Mouse (Mus musculus): ENCODE measurements around the gene Was. TPM values are rescaled to one million over a fixed set of nuclear protein-coding genes. Genes with fewer than 3 reads are reported as not detected.
"Not testable (repeated sequence)": the region's sequence is repeated elsewhere in the genome, so short reads cannot be mapped to it uniquely, and the experiment has no call there.

Gene Was
- polyA plus RNA-seq, 1 experiment from 2014 or later, result 0.32 TPM

DNA sequence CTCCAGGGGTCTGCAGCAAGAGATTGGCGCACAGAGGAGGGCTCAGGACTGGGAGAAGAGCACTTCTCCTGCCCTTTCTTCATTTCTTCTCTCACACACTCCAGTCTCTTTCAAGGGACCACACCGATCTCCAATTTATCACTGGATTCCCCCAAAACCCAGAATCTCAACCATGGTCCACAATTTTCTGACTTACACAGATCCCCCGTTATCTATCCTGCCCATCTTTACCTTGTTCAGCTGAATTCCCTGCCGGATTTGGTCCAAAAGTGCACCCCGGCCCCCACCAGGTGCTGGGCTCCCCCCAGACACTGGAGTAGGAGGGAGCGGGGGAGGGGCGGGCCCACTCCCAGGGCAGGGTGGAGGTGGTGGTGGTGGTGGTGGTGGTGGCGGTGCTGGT is 4.7 kb downstream of the Was start:
- H3K4me1 ChIP-seq (replicated peaks; ENCODE audit: control insufficient read depth, insufficient read depth, low read length), result no peaks in the 10 kb centered on the region
- H3K36me3 ChIP-seq (replicated peaks; ENCODE audit: control insufficient read depth, insufficient read depth), result no peaks in the 10 kb centered on the region
- no peak overlapping the region for H3K27ac ChIP-seq
- H3K9ac ChIP-seq, result no peak overlapping the region
- DNase-seq (ENCODE audit: low spot score) (no peak), ATAC-seq (ENCODE audit: low FRiP score) (no peak)
- no peaks in the 10 kb centered on the region for H3K27me3 ChIP-seq (ENCODE audit: control insufficient read depth, insufficient read depth, low read length)
- no peak overlapping the region for H3K4me3 ChIP-seq (replicated peaks; ENCODE audit: low read length)
- H3K4me2 ChIP-seq (replicated peaks), result no peak overlapping the region
- H3K9me3 ChIP-seq (ENCODE audit: control insufficient read depth, low read length), result no peaks in the 10 kb centered on the region
- WGBS, result 83% methylated on average over 8 of the region's 8 CpGs

DNA sequence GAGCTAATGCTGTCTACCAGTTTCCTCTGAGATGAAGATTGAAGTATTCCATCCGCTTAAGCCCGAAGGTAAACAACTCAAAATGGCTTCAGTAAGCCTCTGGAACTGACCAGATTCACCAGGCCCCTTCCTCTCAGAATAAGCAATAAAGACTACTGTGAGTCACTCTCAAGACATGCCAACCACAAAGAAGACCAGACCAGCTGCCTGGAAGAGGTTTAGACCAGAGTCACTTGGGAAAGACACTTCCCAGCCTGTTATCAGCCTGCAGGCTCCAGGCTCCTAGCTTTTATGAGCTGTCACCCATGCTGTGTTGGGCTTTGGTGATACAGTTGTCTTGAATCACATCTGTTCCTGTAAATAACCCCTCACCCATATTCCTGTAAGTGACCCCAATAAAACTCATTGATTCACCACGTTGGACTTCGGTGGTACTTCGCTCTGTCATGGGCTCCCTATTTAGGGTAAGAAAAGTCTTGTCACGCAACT is 5.5 kb downstream of the Was start:
- no peak for DNase-seq (ENCODE audit: low spot score)
- no peaks in the 10 kb centered on the region for H3K36me3 ChIP-seq (replicated peaks; ENCODE audit: control insufficient read depth, insufficient read depth)
- H3K4me2 ChIP-seq (replicated peaks), result no peak overlapping the region
- no peaks in the 10 kb centered on the region for H3K27me3 ChIP-seq (ENCODE audit: control insufficient read depth, insufficient read depth, low read length)
- no peaks in the 10 kb centered on the region for H3K9me3 ChIP-seq (ENCODE audit: control insufficient read depth, low read length)
- no peak overlapping the region for H3K4me3 ChIP-seq (replicated peaks; ENCODE audit: low read length)
- WGBS, result 89% methylated on average over 6 of the region's 6 CpGs
- H3K4me1 ChIP-seq (replicated peaks; ENCODE audit: control insufficient read depth, insufficient read depth, low read length), result no peaks in the 10 kb centered on the region
- no peak overlapping the region for H3K27ac ChIP-seq
- no peak overlapping the region for H3K9ac ChIP-seq
- no peak for ATAC-seq (ENCODE audit: low FRiP score)

DNA sequence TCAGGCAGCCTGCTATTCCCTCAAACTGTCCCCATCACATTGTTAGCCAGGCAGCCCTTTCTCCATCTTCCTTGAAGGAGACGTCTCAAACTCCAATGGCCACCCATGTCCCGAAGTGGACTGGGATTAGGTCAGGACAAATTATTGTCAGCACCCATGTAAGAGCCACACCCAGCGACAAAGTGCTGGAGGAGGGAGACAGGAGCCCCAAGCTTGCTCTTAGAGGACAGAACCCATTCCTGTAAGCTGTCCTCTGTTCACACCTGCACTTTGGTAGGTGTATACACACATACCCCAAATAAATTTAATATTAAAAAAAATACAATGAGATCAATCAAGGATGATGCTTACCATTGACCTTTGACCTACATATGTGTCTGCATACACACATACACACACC is 15.2 kb downstream of the Was start:
- Histone ChIP-seq H3K4me3 (replicated peaks; ENCODE audit: low read length) (peak overlapping the region; percentile 49), H3K4me1 (replicated peaks; ENCODE audit: control insufficient read depth, insufficient read depth, low read length) (no peaks in the 10 kb centered on the region; the same call in 1 of the 2 replicates), H3K36me3 (replicated peaks; ENCODE audit: control insufficient read depth, insufficient read depth) (0 out of 2 replicates have a peak, but pooled peaks cover 4% of the 10 kb centered on the region), H3K4me2 (replicated peaks) (peak overlapping the region; percentile 50), H3K27me3 (ENCODE audit: control insufficient read depth, insufficient read depth, low read length) (no peaks in the 10 kb centered on the region), H3K9me3 (ENCODE audit: control insufficient read depth, low read length) (no peaks in the 10 kb centered on the region), H3K9ac (peak overlapping the region; percentile 56), H3K27ac (peak overlapping the region; percentile 89)
- DNase-seq (ENCODE audit: low spot score) (no peak), ATAC-seq (ENCODE audit: low FRiP score) (no peak; the same call in none of the 2 replicates)
- 41% methylated on average over 3 of the region's 3 CpGs for WGBS

DNA sequence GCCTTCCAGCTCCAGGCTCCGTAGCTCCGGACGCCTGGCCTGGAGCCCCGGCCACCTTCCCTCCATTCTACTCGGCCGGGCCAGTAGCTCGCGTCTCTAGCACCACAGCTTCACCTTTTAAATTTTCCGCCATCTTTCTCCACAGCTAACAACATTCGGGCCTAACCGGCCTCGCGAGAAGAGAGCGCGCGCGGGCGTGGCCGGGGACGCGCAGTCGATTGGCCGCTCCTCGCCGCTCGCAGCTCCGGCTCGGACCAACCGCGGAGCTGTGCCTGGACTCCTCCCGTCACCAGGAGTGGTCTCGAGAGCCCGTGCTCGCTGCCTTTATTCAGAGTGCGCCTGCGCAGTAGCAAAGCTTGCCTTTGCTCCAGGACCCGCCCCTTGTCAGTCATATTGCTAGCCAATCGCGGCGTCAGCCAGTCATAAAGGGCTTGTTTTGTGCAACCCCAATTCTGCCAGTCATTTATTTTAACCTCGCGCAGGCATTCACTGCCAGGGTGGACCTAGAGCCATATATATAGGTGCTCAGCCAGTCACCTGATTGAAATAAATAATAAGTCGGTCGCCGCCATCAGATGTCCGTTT is 15.8 kb downstream of the Was start, which contains the start of gene Suv39h1:
Gene Suv39h1 (minus strand): TSS at position 331 of the 585 bp plus-strand sequence.
- Histone ChIP-seq H3K27me3 (ENCODE audit: control insufficient read depth, insufficient read depth, low read length) (no peaks in the 10 kb centered on the region), H3K9ac (peak within 1 kb of the TSS; percentile 62), H3K36me3 (replicated peaks; ENCODE audit: control insufficient read depth, insufficient read depth) (0 out of 2 replicates have a peak, but pooled peaks cover 4% of the 10 kb centered on the region), H3K4me2 (replicated peaks) (peak within 1 kb of the TSS; percentile 50), H3K27ac (peak within 1 kb of the TSS; percentile 89), H3K9me3 (ENCODE audit: control insufficient read depth, low read length) (no peaks in the 10 kb centered on the region), H3K4me1 (replicated peaks; ENCODE audit: control insufficient read depth, insufficient read depth, low read length) (no peaks in the 10 kb centered on the region; the same call in 1 of the 2 replicates), H3K4me3 (replicated peaks; ENCODE audit: low read length) (peak within 1 kb of the TSS; percentile 49)
- WGBS, result 31% methylated on average over 46 of the region's 46 CpGs
- peak; percentile 96 for ATAC-seq (ENCODE audit: low FRiP score)
- DNase-seq (ENCODE audit: low spot score), result peak; percentile 88

DNA sequence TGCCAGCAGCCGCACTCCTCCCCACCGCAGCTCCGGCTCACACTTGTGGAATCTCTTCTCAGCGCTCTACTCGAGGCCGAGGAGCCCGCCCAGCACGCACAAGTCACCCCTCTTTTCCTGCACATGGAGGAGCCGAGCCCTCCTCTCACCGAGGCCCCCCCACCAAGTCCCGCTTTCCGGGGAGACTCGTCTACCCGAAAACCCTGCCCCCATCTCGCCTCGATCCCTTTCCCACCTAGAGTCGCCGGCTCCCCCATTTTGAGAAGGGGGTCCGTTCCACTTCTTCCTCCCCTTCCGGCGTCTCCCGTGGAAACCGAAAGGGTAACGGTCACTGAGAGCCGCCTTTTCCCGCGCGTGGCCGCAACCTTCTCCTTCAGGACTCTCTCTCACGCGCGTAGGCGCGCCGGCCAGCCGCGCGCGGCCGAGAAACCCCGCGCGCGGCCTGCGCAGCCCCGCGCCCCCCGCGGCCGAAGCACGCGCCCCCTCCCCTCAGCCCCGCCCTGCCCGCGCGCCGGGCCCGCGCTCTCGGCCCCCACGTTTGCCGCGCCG is 16.3 kb downstream of the Was start:
- Histone ChIP-seq H3K27ac (peak overlapping the region; percentile 83), H3K4me1 (replicated peaks; ENCODE audit: control insufficient read depth, insufficient read depth, low read length) (no peaks in the 10 kb centered on the region; the same call in 1 of the 2 replicates), H3K4me2 (replicated peaks) (peak overlapping the region; percentile 50), H3K4me3 (replicated peaks; ENCODE audit: low read length) (peak overlapping the region; percentile 49), H3K36me3 (replicated peaks; ENCODE audit: control insufficient read depth, insufficient read depth) (peaks cover 7% of the 10 kb centered on the region; the same call in 1 of the 2 replicates), H3K9me3 (ENCODE audit: control insufficient read depth, low read length) (no peaks in the 10 kb centered on the region), H3K9ac (peak overlapping the region; percentile 62), H3K27me3 (ENCODE audit: control insufficient read depth, insufficient read depth, low read length) (no peaks in the 10 kb centered on the region)
- peak; percentile 36 for ATAC-seq (ENCODE audit: low FRiP score)
- 28% methylated on average over 51 of the region's 64 CpGs for WGBS
- peak; percentile 23 for DNase-seq (ENCODE audit: low spot score)

DNA sequence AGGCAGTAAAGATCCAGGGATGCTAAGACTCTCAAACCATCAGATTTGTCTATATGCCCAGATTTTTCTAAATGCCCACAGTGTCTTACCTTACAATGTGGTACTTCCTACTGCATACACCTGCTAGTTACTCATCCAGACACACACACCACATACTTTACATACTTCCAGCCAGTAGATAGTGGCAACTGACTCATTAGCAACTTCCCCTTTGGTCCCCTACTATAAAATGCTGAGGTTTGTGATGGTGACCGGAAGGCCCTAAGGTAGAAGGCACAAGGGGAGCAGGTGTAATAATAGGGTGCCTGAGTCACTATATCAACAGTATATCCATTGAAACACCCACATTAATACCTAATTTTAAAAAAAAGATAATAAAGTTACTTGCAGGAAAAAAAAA is 21.1 kb downstream of the Was start:
- Histone ChIP-seq H3K4me2 (replicated peaks) (no peak overlapping the region), H3K36me3 (replicated peaks; ENCODE audit: control insufficient read depth, insufficient read depth) (peaks cover 21% of the 10 kb centered on the region), H3K27me3 (ENCODE audit: control insufficient read depth, insufficient read depth, low read length) (no peaks in the 10 kb centered on the region), H3K9ac (no peak overlapping the region), H3K4me3 (replicated peaks; ENCODE audit: low read length) (no peak overlapping the region), H3K27ac (no peak overlapping the region), H3K4me1 (replicated peaks; ENCODE audit: control insufficient read depth, insufficient read depth, low read length) (no peaks in the 10 kb centered on the region; the same call in 1 of the 2 replicates), H3K9me3 (ENCODE audit: control insufficient read depth, low read length) (no peaks in the 10 kb centered on the region)
- 95% methylated on average over 1 of the region's 1 CpGs for WGBS
- DNase-seq (ENCODE audit: low spot score) (no peak), ATAC-seq (ENCODE audit: low FRiP score) (no peak)

DNA sequence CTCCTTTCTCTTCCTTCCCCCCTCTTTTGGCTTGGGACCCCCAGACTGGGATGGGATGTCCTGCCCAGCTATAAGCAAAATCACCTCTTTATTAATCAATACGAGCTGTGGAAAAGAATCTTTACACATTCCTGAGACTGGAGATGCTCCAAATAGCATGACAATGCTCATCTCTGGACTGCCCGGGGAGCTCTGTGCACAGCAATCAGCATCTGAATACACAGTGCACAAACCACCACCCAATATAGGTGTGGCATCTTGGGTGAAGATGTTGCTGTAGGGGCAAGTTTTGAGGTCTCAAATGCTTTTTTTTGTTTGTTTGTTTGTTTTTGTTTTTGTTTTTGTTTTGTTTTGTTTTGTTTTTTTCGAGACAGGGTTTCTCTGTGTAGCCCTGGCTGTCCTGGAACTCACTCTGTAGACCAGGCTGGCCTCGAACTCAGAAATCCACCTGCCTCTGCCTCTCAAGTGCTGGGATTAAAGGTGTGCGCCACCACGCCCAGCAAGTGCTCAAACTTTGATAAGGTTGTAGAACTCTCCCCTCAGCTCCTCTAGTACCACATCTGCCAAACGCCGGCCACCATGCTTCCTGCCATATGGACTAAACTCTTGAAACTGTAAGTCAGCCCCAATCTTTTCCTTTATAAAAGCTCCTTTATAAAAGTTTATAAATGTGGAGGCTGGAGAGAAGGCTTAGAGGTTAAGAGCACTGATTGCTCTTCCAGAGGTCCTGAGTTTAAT is 39.1 kb downstream of the Was start:
- H3K36me3 ChIP-seq (replicated peaks; ENCODE audit: control insufficient read depth, insufficient read depth), result not testable (repeated sequence)
- 82% methylated on average over 8 of the region's 8 CpGs for WGBS

DNA sequence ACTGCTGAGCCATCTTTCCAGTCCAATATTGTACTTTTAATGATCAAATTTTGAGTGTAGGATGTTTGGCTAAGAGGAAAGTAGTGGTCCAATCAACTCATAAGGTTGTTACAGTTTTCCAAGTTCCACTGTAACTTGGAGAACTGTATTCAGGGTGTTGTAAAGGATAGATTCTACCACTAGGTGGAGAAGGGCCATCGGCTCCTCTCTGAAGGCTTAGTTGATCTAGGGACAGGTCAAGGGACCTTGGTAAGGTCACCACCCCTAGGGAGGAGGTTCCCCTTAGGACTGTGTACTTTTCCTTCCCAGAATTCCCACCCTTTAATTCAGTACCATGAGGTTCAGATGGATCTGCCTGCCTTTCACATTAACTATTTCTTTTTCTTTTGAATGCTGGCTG is 57.3 kb downstream of the Was start:
- ATAC-seq (ENCODE audit: low FRiP score) (no peak), DNase-seq (ENCODE audit: low spot score) (no peak)
- WGBS, result 64% methylated on average over 1 of the region's 1 CpGs
- Histone ChIP-seq H3K9me3 (ENCODE audit: control insufficient read depth, low read length) (no peaks in the 10 kb centered on the region), H3K4me3 (replicated peaks; ENCODE audit: low read length) (no peak overlapping the region), H3K27me3 (ENCODE audit: control insufficient read depth, insufficient read depth, low read length) (no peaks in the 10 kb centered on the region), H3K36me3 (replicated peaks; ENCODE audit: control insufficient read depth, insufficient read depth) (no peaks in the 10 kb centered on the region), H3K27ac (no peak overlapping the region), H3K4me1 (replicated peaks; ENCODE audit: control insufficient read depth, insufficient read depth, low read length) (no peaks in the 10 kb centered on the region), H3K4me2 (replicated peaks) (no peak overlapping the region), H3K9ac (no peak overlapping the region)

More for the DNA sequence above, 39.1 kb downstream of the Was start:
- H3K4me3 ChIP-seq (replicated peaks; ENCODE audit: low read length); H3K9ac ChIP-seq; H3K27ac ChIP-seq; ATAC-seq (ENCODE audit: low FRiP score); H3K4me1 ChIP-seq (replicated peaks; ENCODE audit: control insufficient read depth, insufficient read depth, low read length); H3K4me2 ChIP-seq (replicated peaks); H3K9me3 ChIP-seq (ENCODE audit: control insufficient read depth, low read length); H3K27me3 ChIP-seq (ENCODE audit: control insufficient read depth, insufficient read depth, low read length); DNase-seq (ENCODE audit: low spot score): not testable (repeated sequence)
